Mouse (Mus musculus): Measurements from ENCODE around the gene Hook2.

- TF ChIP-seq POLR2A (IDR thresholded peaks at IDR 0.05; ENCODE audit: insufficient read depth, low read depth, low read length) (no peak), CTCF (IDR thresholded peaks at IDR 0.05) (no peak), EP300 (IDR thresholded peaks at IDR 0.05; ENCODE audit: insufficient read depth, low read depth, low read length) (no peak)
These were observed 26.8 kb downstream of the Hook2 start for GRCm38 (mm10) chr8:85017209-85017608.

All from heart, adult 2 months (tissue).